Mouse (Mus musculus) adrenal gland, postnatal 4 days (tissue): ENCODE measurements around the gene Larp1b. TPM values are rescaled to one million over a fixed set of nuclear protein-coding genes. Genes with fewer than 3 reads are reported as not detected.

ENCODE experiments used
- DNase-seq, 2 experiments: peaks; one replicate each; pipeline ENCODE4 v3.0.0; 2021 to 2022; ENCODE audit warnings: low spot score in 2 of 2, mixed read lengths in 2 of 2
- total RNA-seq, 2 experiments: library from RNA; stranded (reverse); gene quantifications; 2 replicates each; pipeline ENCODE4 v1.2.3; 2021

Larp1b gene
- total RNA-seq, 2 experiments from 2014 or later: 21.0 to 23.1 TPM

GRCm38 (mm10) chr3:41018022-41018608, 68.5 kb downstream of the Larp1b start:
- no peak for DNase-seq

GRCm38 (mm10) chr3:41020687-41021086, 71.1 kb downstream of the Larp1b start:
- no peak for DNase-seq

- DNase-seq: no peak
Measured at GRCm38 (mm10) chr3:41021980-41022379, 72.4 kb downstream of the Larp1b start.

GRCm38 (mm10) chr3:41030705-41031104, 81.1 kb downstream of the Larp1b start:
- no peak for DNase-seq

- no peak for DNase-seq
Measured at GRCm38 (mm10) chr3:41031286-41032210, 81.9 kb downstream of the Larp1b start.

GRCm38 (mm10) chr3:41038297-41038916, 88.8 kb downstream of the Larp1b start:
- DNase-seq: no peak

GRCm38 (mm10) chr3:41041241-41041640, 91.6 kb downstream of the Larp1b start:
- DNase-seq: no peak

GRCm38 (mm10) chr3:41042195-41042938, 92.7 kb downstream of the Larp1b start:
- DNase-seq: no peak

- no peak for DNase-seq
Measured at GRCm38 (mm10) chr3:41043756-41044354, 94.2 kb downstream of the Larp1b start.

GRCm38 (mm10) chr3:41047838-41048237, 98.2 kb downstream of the Larp1b start:
- no peak for DNase-seq

- DNase-seq: no peak
Measured at GRCm38 (mm10) chr3:41053334-41053733, 103.7 kb downstream of the Larp1b start.

GRCm38 (mm10) chr3:41058395-41058794, 108.8 kb downstream of the Larp1b start:
- DNase-seq: no peak

GRCm38 (mm10) chr3:41059249-41059648, 109.6 kb downstream of the Larp1b start:
- no peak for DNase-seq

GRCm38 (mm10) chr3:41061831-41062565, 112.4 kb downstream of the Larp1b start:
- DNase-seq: no peak

GRCm38 (mm10) chr3:41062758-41063157, 113.1 kb downstream of the Larp1b start:
- DNase-seq: no peak

- no peak for DNase-seq
Measured at GRCm38 (mm10) chr3:41065320-41065719, 115.7 kb downstream of the Larp1b start.

GRCm38 (mm10) chr3:41070519-41070918, 120.9 kb downstream of the Larp1b start:
- no peak for DNase-seq

GRCm38 (mm10) chr3:41075376-41075775, 125.7 kb downstream of the Larp1b start:
- DNase-seq: no peak

- no peak for DNase-seq
Measured at GRCm38 (mm10) chr3:41078673-41079072, 129.0 kb downstream of the Larp1b start.

GRCm38 (mm10) chr3:41080724-41081123, 131.1 kb downstream of the Larp1b start:
- DNase-seq: no peak
